In genomic region chr13:69536021-69536420, GRCm38 (mm10) we compare ENCODE assay signal across 9 mouse cellular contexts. TPM values are rescaled to one million over a fixed set of nuclear protein-coding genes. Genes with fewer than 3 reads are reported as not detected.
DNase-seq lines count a peak whose midpoint lies in the region; ATAC-seq and TF ChIP-seq lines count a peak whose summit lies in the region.
"Had no signal": no experiment of that assay in that cellular context is flagged by ENCODE, and none has a peak within 500 bp of the region (broad histone marks: within the 10 kb centered on the region; RNA-seq: fewer than 3 reads in every experiment).

No protein-coding gene starts in this region.

- no peak for ATAC-seq in lung, embryonic 15.5 days (ENCODE audit: borderline replicate concordance, extremely low read depth, low FRiP score, low TSS enrichment)
- ATAC-seq in liver, embryonic 11.5 days (replicated peaks; ENCODE audit: low FRiP score), result no peak
- ATAC-seq in stomach, embryonic 16.5 days (ENCODE audit: insufficient read depth, low FRiP score), result no peak

- 65% methylated on average over 4 of the region's 4 CpGs for WGBS in lung, embryonic 15.5 days
- 76% methylated on average over 4 of the region's 4 CpGs for WGBS in liver, embryonic 11.5 days
- WGBS in stomach, embryonic 16.5 days, result 71% methylated on average over 4 of the region's 4 CpGs
- 70% methylated on average over 4 of the region's 4 CpGs for WGBS in lung, adult 2 months

- peaks cover 34% of the 10 kb centered on the region for H3K4me1 ChIP-seq in lung, embryonic 15.5 days
- H3K4me1 ChIP-seq in liver, embryonic 11.5 days (replicated peaks; ENCODE audit: control insufficient read depth, insufficient read depth, low read length), result peaks cover 27% of the 10 kb centered on the region
- H3K4me1 ChIP-seq in stomach, embryonic 16.5 days (ENCODE audit: control insufficient read depth, insufficient read depth, low read length), result peaks cover 30% of the 10 kb centered on the region
- peaks cover 10% of the 10 kb centered on the region for H3K4me1 ChIP-seq in lung, adult 2 months (ENCODE audit: control insufficient read depth, insufficient read depth, low read length)

- no peaks in the 10 kb centered on the region for H3K27me3 ChIP-seq in lung, embryonic 15.5 days
- no peaks in the 10 kb centered on the region for H3K27me3 ChIP-seq in liver, embryonic 11.5 days (replicated peaks; ENCODE audit: control insufficient read depth, insufficient read depth, low read length)
- no peaks in the 10 kb centered on the region for H3K27me3 ChIP-seq in stomach, embryonic 16.5 days (ENCODE audit: control insufficient read depth, insufficient read depth, low read length)

- peak; percentile 47 for DNase-seq in cerebellum, adult 9-11 months
- no peak for DNase-seq in cerebellum, adult 8-10 months
- DNase-seq in lung, postnatal 25 days (ENCODE audit: low spot score), result no peak
- no peak for DNase-seq in liver, embryonic 11.5 days (ENCODE audit: low spot score)
- DNase-seq in frontal cortex, postnatal 36 days (ENCODE audit: low spot score in 2 of 2), result no peak
- no peak for DNase-seq in lung, adult 2 months
- DNase-seq: cerebellum, postnatal 14 days had no signal

- H3K27ac ChIP-seq in lung, embryonic 15.5 days, result peak overlapping the region; percentile 91; the same call in 1 of the 2 replicates
- H3K27ac ChIP-seq in liver, embryonic 11.5 days (ENCODE audit: low read depth, low read length), result no peak overlapping the region
- no peak overlapping the region; the same call in 1 of the 2 replicates for H3K27ac ChIP-seq in stomach, embryonic 16.5 days (ENCODE audit: low read length)

- no peak for TF ChIP-seq CTCF in lung, adult 2 months (IDR thresholded peaks at IDR 0.05; ENCODE audit: insufficient read depth, low read length)

- H3K9me3 ChIP-seq in lung, embryonic 15.5 days, result no peaks in the 10 kb centered on the region
- H3K9me3 ChIP-seq in liver, embryonic 11.5 days (ENCODE audit: control insufficient read depth, low read length), result no peaks in the 10 kb centered on the region
- no peaks in the 10 kb centered on the region for H3K9me3 ChIP-seq in stomach, embryonic 16.5 days (replicated peaks; ENCODE audit: control insufficient read depth, low read length)

- peak overlapping the region; percentile 66 for H3K4me3 ChIP-seq in lung, embryonic 15.5 days
- H3K4me3 ChIP-seq in liver, embryonic 11.5 days (ENCODE audit: low read depth, low read length), result no peak overlapping the region; the same call in 1 of the 2 replicates
- H3K4me3 ChIP-seq in stomach, embryonic 16.5 days (replicated peaks; ENCODE audit: low read length), result no peak overlapping the region
- H3K4me3 ChIP-seq in lung, adult 2 months (replicated peaks; ENCODE audit: extremely low read depth, low read depth, low read length), result no peak overlapping the region

- H3K9ac ChIP-seq in lung, embryonic 15.5 days, result no peak overlapping the region
- no peak overlapping the region; the same call in 1 of the 2 replicates for H3K9ac ChIP-seq in liver, embryonic 11.5 days (ENCODE audit: low read depth, low read length)
- peak overlapping the region; percentile 90 for H3K9ac ChIP-seq in stomach, embryonic 16.5 days (ENCODE audit: low read length)

- H3K4me2 ChIP-seq in lung, embryonic 15.5 days, result peak overlapping the region; percentile 73
- H3K4me2 ChIP-seq in liver, embryonic 11.5 days, result peak overlapping the region; percentile 91
- peak overlapping the region; percentile 71 for H3K4me2 ChIP-seq in stomach, embryonic 16.5 days (ENCODE audit: low read depth, low read length)

- TF ChIP-seq POLR2A in lung, adult 2 months (IDR thresholded peaks at IDR 0.05; ENCODE audit: borderline replicate concordance, extremely low read depth, low read depth, low read length), result no peak

- no peaks in the 10 kb centered on the region for H3K36me3 ChIP-seq in lung, embryonic 15.5 days
- no peaks in the 10 kb centered on the region; the same call in 1 of the 2 replicates for H3K36me3 ChIP-seq in liver, embryonic 11.5 days (ENCODE audit: control insufficient read depth, insufficient read depth, low read length)
- no peaks in the 10 kb centered on the region for H3K36me3 ChIP-seq in stomach, embryonic 16.5 days (ENCODE audit: control insufficient read depth, insufficient read depth, low read length)

RNA-seq across cellular contexts. Expression of gene Tent4a, which starts 1.6 kb away (rescaled TPM):
- polyA plus RNA-seq in lung, embryonic 15.5 days (2015; fragmentation: Nextera tagmentation; extraction: Ambion mirVana), result 5.3 and 5.7 TPM in 2 replicates
- polyA plus RNA-seq in liver, embryonic 11.5 days (2014; fragmentation: Nextera tagmentation; extraction: Ambion mirVana), result 5.3 and 6.2 TPM in 2 replicates
- polyA plus RNA-seq in stomach, embryonic 16.5 days (2015; fragmentation: Nextera tagmentation; extraction: Ambion mirVana), result 4.3 and 4.8 TPM in 2 replicates
- polyA plus RNA-seq in lung, adult 2 months (2012; rRNA removed), result 12.0 and 12.5 TPM in 2 replicates

RNA-seq across cellular contexts. Expression of gene Nsun2, which starts 2.5 kb away (rescaled TPM):
- 112 and 113 TPM in 2 replicates for polyA plus RNA-seq in lung, embryonic 15.5 days (2015; fragmentation: Nextera tagmentation; extraction: Ambion mirVana)
- polyA plus RNA-seq in liver, embryonic 11.5 days (2014; fragmentation: Nextera tagmentation; extraction: Ambion mirVana), result 278 and 320 TPM in 2 replicates
- 108 and 114 TPM in 2 replicates for polyA plus RNA-seq in stomach, embryonic 16.5 days (2015; fragmentation: Nextera tagmentation; extraction: Ambion mirVana)
- 19.3 and 28.7 TPM in 2 replicates for polyA plus RNA-seq in lung, adult 2 months (2012; rRNA removed)
